Mouse (Mus musculus) MEL (cell line): ENCODE results near the gene Fcgr1. TPM values are rescaled to one million over a fixed set of nuclear protein-coding genes. Genes with fewer than 3 reads are reported as not detected.
A peak's percentile ranks its signal among the peaks of the same experiment; 100 is the strongest.

Source experiments
- DNase-seq: peaks from one replicate; pipeline ENCODE4 v3.0.0; 2011; ENCODE audit warnings: low read depth, low spot score
- H3K27ac ChIP-seq: 2 replicates; pipeline ENCODE4 v1.5.1; 2012; ENCODE audit warnings: low read depth, mild to moderate bottlenecking, control low read depth, low read length, moderate library complexity; ENCODE audit not compliant: control insufficient read depth
- H3K27me3 ChIP-seq, 2 experiments: fragments of 150-350 bp in 1 of 2; sonication (generic) in 1 of 2; 2 replicates each; pipeline ENCODE4 v1.6.1; 2012; ENCODE audit warnings: low read length in 2 of 2, mild to moderate bottlenecking in 2 of 2, improper control_type of control experiment in 1 of 2, moderate library complexity in 1 of 2; ENCODE audit not compliant: insufficient read depth in 2 of 2, control insufficient read depth in 1 of 2
- H3K36me3 ChIP-seq, 2 experiments: 2 replicates each; pipeline ENCODE4 v1.6.1; 2012 to 2014; ENCODE audit warnings: low read length in 2 of 2, improper control_type of control experiment in 1 of 2, inconsistent platforms in 1 of 2, mild to moderate bottlenecking in 1 of 2; ENCODE audit not compliant: insufficient read depth in 2 of 2, control insufficient read depth in 1 of 2
- H3K4me1 ChIP-seq, 2 experiments: fragments of 150-350 bp in 1 of 2; sonication (generic) in 1 of 2; 2 replicates each; pipeline ENCODE4 v1.6.1; 2012; ENCODE audit warnings: low read length in 2 of 2, improper control_type of control experiment in 1 of 2, mild to moderate bottlenecking in 1 of 2; ENCODE audit not compliant: insufficient read depth in 2 of 2, control insufficient read depth in 1 of 2
- H3K4me3 ChIP-seq, 2 experiments: fragments of 150-350 bp in 1 of 2; sonication (generic) in 1 of 2; 2 replicates each; pipeline ENCODE4 v1.5.1; 2012; ENCODE audit warnings: low read depth in 2 of 2, low read length in 2 of 2, mild to moderate bottlenecking in 2 of 2, moderate library complexity in 2 of 2, control low read depth in 1 of 2, improper control_type of control experiment in 1 of 2; ENCODE audit not compliant: control insufficient read depth in 1 of 2, insufficient read depth in 1 of 2
- H3K79me2 ChIP-seq: 2 replicates; pipeline ENCODE4 v1.6.1; 2012; ENCODE audit warnings: mild to moderate bottlenecking, low read length, moderate library complexity; ENCODE audit not compliant: control insufficient read depth, poor library complexity, insufficient read depth
- H3K9ac ChIP-seq: 2 replicates; pipeline ENCODE4 v1.6.1; 2012; ENCODE audit warnings: low read depth, mild to moderate bottlenecking, control low read depth, low read length, moderate library complexity; ENCODE audit not compliant: control insufficient read depth, poor library complexity, severe bottlenecking
- H3K9me3 ChIP-seq: fragments of 150-350 bp; sonication (generic); replicated peaks from 2 replicates; pipeline ENCODE4 v1.6.1; 2012; ENCODE audit warnings: mild to moderate bottlenecking, low read length, improper control_type of control experiment, moderate library complexity; ENCODE audit not compliant: insufficient read depth
- BHLHE40 ChIP-seq: IDR thresholded peaks from 2 replicates; pipeline ENCODE4 v1.6.1; 2012; ENCODE audit warnings: low read depth, mild to moderate bottlenecking, inconsistent platforms, low read length, improper control_type of control experiment, borderline replicate concordance
- CTCF ChIP-seq, 3 experiments: IDR thresholded peaks in 2 of 3; conservative IDR thresholded peaks in 1 of 3; 2 replicates each; pipeline ENCODE4 v1.5.1; 2011 to 2012; ENCODE audit warnings: low read length in 3 of 3, low read depth in 2 of 3, mild to moderate bottlenecking in 2 of 3, improper control_type of control experiment in 1 of 3, inconsistent platforms in 1 of 3, mixed read lengths in 1 of 3, moderate library complexity in 1 of 3; ENCODE audit not compliant: control insufficient read depth in 1 of 3, insufficient read depth in 1 of 3, poor library complexity in 1 of 3, severe bottlenecking in 1 of 3
- EP300 ChIP-seq, 2 experiments: IDR thresholded peaks; 2 replicates each; pipeline ENCODE4 v1.6.1; 2011; ENCODE audit warnings: improper control_type of control experiment in 2 of 2, low read length in 2 of 2, low read depth in 1 of 2, mild to moderate bottlenecking in 1 of 2
- GABPA ChIP-seq: IDR thresholded peaks from 2 replicates; pipeline ENCODE4 v1.6.1; 2012; ENCODE audit warnings: low read depth, mild to moderate bottlenecking, inconsistent platforms, low read length, improper control_type of control experiment, moderate library complexity
- MAZ ChIP-seq: IDR thresholded peaks from 2 replicates; pipeline ENCODE4 v1.6.1; 2012; ENCODE audit warnings: low read depth, mild to moderate bottlenecking, inconsistent platforms, low read length, improper control_type of control experiment
- MEF2A ChIP-seq: IDR thresholded peaks from 2 replicates; pipeline ENCODE4 v1.6.1; 2014; ENCODE audit warnings: low read depth, mild to moderate bottlenecking, inconsistent platforms, low read length, improper control_type of control experiment; ENCODE audit not compliant: poor library complexity, insufficient replicate concordance, severe bottlenecking; ENCODE audit errors: extremely low read depth
- MXI1 ChIP-seq: IDR thresholded peaks from 2 replicates; pipeline ENCODE4 v1.6.1; 2011; ENCODE audit warnings: mild to moderate bottlenecking, low read depth, low read length, improper control_type of control experiment
- POLR2A ChIP-seq, 2 experiments: IDR thresholded peaks; 2 replicates each; pipeline ENCODE4 v1.6.1; 2011 to 2012; ENCODE audit warnings: low read length in 2 of 2, mild to moderate bottlenecking in 2 of 2, control low read depth in 1 of 2, improper control_type of control experiment in 1 of 2, low read depth in 1 of 2, moderate library complexity in 1 of 2; ENCODE audit not compliant: control insufficient read depth in 1 of 2, insufficient read depth in 1 of 2, poor library complexity in 1 of 2
- RAD21 ChIP-seq: IDR thresholded peaks from 2 replicates; pipeline ENCODE4 v1.6.1; 2011; ENCODE audit warnings: mild to moderate bottlenecking, low read depth, low read length, improper control_type of control experiment
- TBP ChIP-seq: IDR thresholded peaks from 2 replicates; pipeline ENCODE4 v1.8.0; 2011; ENCODE audit warnings: low read depth, low read length, improper control_type of control experiment
- UBTF ChIP-seq: IDR thresholded peaks from 2 replicates; pipeline ENCODE4 v1.6.1; 2012; ENCODE audit warnings: low read depth, mild to moderate bottlenecking, inconsistent platforms, low read length, improper control_type of control experiment, moderate library complexity, borderline replicate concordance; ENCODE audit not compliant: insufficient read depth
- polyA plus RNA-seq, 2 experiments: library from polyadenylated mRNA; stranded (reverse) in 1 of 2; unstranded in 1 of 2; fragments of >175 nt in 1 of 2; fragments of >200 nt in 1 of 2; gene quantifications; 2 replicates each; pipeline versions ENCODE4 v1.2.1 to v1.2.4; 2012; ENCODE audit warnings: low replicate concordance in 2 of 2, low read depth in 1 of 2; ENCODE audit not compliant: insufficient read length in 2 of 2, insufficient read depth in 1 of 2, missing spikeins in 1 of 2
- total RNA-seq: library from RNA; depleted of rRNA; stranded (reverse); fragments of 300-350 nt; gene quantifications from 2 replicates; pipeline ENCODE4 v1.2.3, GENCODE M21; 2012

Gene Fcgr1
- total and polyA plus RNA-seq, 3 experiments, result 2.8 to 4.7 TPM; not detected in 1

DNA sequence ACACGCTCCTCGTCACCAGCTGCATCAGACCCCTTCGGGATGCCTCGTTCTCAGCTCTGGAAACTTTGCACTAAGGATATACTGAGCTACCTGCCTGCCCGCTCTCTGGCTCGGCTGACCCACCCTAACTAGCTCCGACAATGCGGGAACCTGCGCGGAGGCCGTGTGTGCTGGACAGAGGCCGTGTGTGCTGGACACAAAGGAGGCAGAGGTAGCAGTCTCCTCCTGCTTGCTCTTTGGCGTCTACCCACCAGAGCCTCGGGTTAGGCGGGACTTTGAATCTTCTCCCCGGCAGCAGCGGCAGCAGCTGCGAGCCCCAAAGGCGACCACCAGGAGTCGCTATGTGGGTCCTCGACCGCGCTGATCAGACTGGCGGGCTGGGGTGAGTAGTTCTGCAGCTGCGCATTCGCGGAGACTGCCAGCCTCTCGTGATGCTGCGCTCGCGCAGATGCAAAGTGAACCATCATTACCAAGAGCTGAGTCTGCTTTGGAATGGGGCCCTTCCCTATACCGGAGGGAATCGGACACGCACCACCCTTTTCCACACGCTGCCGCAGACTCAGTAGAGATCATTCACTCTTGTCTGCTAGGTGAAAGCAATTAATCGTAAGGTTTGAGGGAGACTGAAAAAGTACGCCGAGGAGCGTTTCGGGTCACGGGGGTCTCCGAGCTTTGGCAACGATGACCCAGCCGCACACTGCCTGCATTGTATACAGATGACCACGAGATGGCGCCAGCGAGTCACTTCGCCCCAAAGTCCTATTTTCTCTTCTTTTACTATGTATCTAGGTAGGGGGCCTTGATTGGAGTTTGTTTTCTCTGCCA, 15.8 kb downstream of the Fcgr1 start:
- Histone ChIP-seq H3K36me3 (peaks cover 0 to 10% of the 10 kb centered on the region in 2 experiments; a peak in 2 of 4 replicates), H3K4me3 (peak overlapping the region; percentile 72 to 84), H3K4me1 (peaks cover 2 to 20% of the 10 kb centered on the region in 2 experiments), H3K9ac (peak overlapping the region; percentile 78), H3K79me2 (no peaks in the 10 kb centered on the region; the same call in 1 of the 2 replicates), H3K27me3 (no peaks in the 10 kb centered on the region), H3K27ac (peak overlapping the region; percentile 66)
- DNase-seq, result peak; percentile 99
- TF ChIP-seq CTCF (IDR thresholded peaks at IDR 0.05 in 2 of 3, conservative IDR thresholded peaks at IDR 0.05 in 1 of 3; ENCODE audit: control insufficient read depth in 1 of 3, insufficient read depth in 1 of 3, low read depth in 2 of 3, low read length in 3 of 3, poor library complexity in 1 of 3, severe bottlenecking in 1 of 3) (peak in 2 of 3 experiments; percentile 93 to 100; a peak in 4 of 6 replicates), BHLHE40 (no peak), TBP (peak; percentile 65), UBTF (0 out of 2 replicates have a peak, but pooled peaks have one; percentile 86), POLR2A (IDR thresholded peaks at IDR 0.05; ENCODE audit: control insufficient read depth in 1 of 2, insufficient read depth in 1 of 2, low read depth in 1 of 2, low read length in 2 of 2, poor library complexity in 1 of 2) (peak; percentile 79 to 83), MXI1 (no peak), MEF2A (no peak)
- TF ChIP-seq, all 39 proteins: peak for 4
- H3K9me3 ChIP-seq, result no peaks in the 10 kb centered on the region

GRCm38 (mm10) chr3:96277428-96277799, 16.4 kb downstream of the Fcgr1 start:
- Histone ChIP-seq H3K9ac (peak overlapping the region; percentile 78), H3K36me3 (peaks cover 0 to 10% of the 10 kb centered on the region in 2 experiments; a peak in 2 of 4 replicates), H3K4me3 (peak overlapping the region; percentile 72 to 84), H3K4me1 (peaks cover 2 to 20% of the 10 kb centered on the region in 2 experiments), H3K9me3 (no peaks in the 10 kb centered on the region), H3K79me2 (no peaks in the 10 kb centered on the region; the same call in 1 of the 2 replicates), H3K27me3 (no peaks in the 10 kb centered on the region), H3K27ac (peak overlapping the region; percentile 57)
- TF ChIP-seq GABPA, result no peak
- TF ChIP-seq EP300 (IDR thresholded peaks at IDR 0.05; ENCODE audit: low read depth in 1 of 2, low read length in 2 of 2), result no peak
- no peak for TF ChIP-seq MAZ
- peak in 2 of 3 experiments; percentile 57 to 87; a peak in 4 of 6 replicates for TF ChIP-seq CTCF (IDR thresholded peaks at IDR 0.05 in 2 of 3, conservative IDR thresholded peaks at IDR 0.05 in 1 of 3; ENCODE audit: control insufficient read depth in 1 of 3, insufficient read depth in 1 of 3, low read depth in 2 of 3, low read length in 3 of 3, poor library complexity in 1 of 3, severe bottlenecking in 1 of 3)
- no peak for TF ChIP-seq RAD21
- peak; percentile 78 for TF ChIP-seq TBP
- DNase-seq, result peak; percentile 97
